In genomic region chr12:23315186-23315585, GRCm38 (mm10) we compare ENCODE assay signal across 7 mouse cellular contexts.
DNase-seq lines count a peak whose midpoint lies in the region; ATAC-seq and TF ChIP-seq lines count a peak whose summit lies in the region.
"Not testable (repeated sequence)": the region's sequence is repeated elsewhere in the genome, so short reads cannot be mapped to it uniquely, and the experiment has no call there.

No protein-coding gene starts in this region.

- H3K27ac ChIP-seq in forebrain, embryonic 10.5 days; heart, embryonic 13.5 days (replicated peaks); hindbrain, postnatal 0 days; limb, embryonic 13.5 days; neural tube, embryonic 15.5 days (replicated peaks): not testable (repeated sequence)

- peak overlapping the region; percentile 51 for H3K4me3 ChIP-seq in forebrain, embryonic 10.5 days
- H3K4me3 ChIP-seq in heart, embryonic 13.5 days: peak overlapping the region; percentile 50
- H3K4me3 ChIP-seq in hindbrain, postnatal 0 days (ENCODE audit: low read length): peak overlapping the region; percentile 14; the same call in 1 of the 2 replicates
- peak overlapping the region; percentile 47 for H3K4me3 ChIP-seq in limb, embryonic 13.5 days
- peak overlapping the region; percentile 38 for H3K4me3 ChIP-seq in neural tube, embryonic 15.5 days (replicated peaks)

- 2% methylated on average over 23 of the region's 38 CpGs for WGBS in forebrain, embryonic 10.5 days
- WGBS in heart, embryonic 13.5 days: 0% methylated on average over 27 of the region's 38 CpGs
- 3% methylated on average over 21 of the region's 38 CpGs for WGBS in hindbrain, postnatal 0 days
- under 1% methylated on average over 27 of the region's 38 CpGs for WGBS in limb, embryonic 13.5 days
- WGBS in neural tube, embryonic 15.5 days: 1% methylated on average over 24 of the region's 38 CpGs

- not testable (repeated sequence) for H3K9ac ChIP-seq in heart, embryonic 13.5 days; hindbrain, postnatal 0 days (replicated peaks; ENCODE audit: low read length); limb, embryonic 13.5 days; neural tube, embryonic 15.5 days (replicated peaks)

- peak; percentile 26 for DNase-seq in adrenal gland, postnatal 10 days
- DNase-seq in forebrain, embryonic 10.5 days (ENCODE audit: extremely low spot score, low spot score): peak; percentile 32
- peak; percentile 1 for DNase-seq in hindbrain, postnatal 0 days (ENCODE audit: low spot score)
- peak; percentile 1 for DNase-seq in lung, postnatal 10 days

- TF ChIP-seq CTCF in hindbrain, postnatal 0 days (IDR thresholded peaks at IDR 0.05; ENCODE audit: low read depth): not testable (repeated sequence)

- not testable (repeated sequence) for H3K27me3 ChIP-seq in forebrain, embryonic 10.5 days (ENCODE audit: poor library complexity, severe bottlenecking); heart, embryonic 13.5 days (replicated peaks); hindbrain, postnatal 0 days (ENCODE audit: insufficient read depth, low read length); limb, embryonic 13.5 days; neural tube, embryonic 15.5 days (replicated peaks)

- not testable (repeated sequence) for ATAC-seq in heart, embryonic 13.5 days (ENCODE audit: extremely low read depth, insufficient number of reproducible peaks, low FRiP score, low TSS enrichment)
- ATAC-seq in hindbrain, postnatal 0 days: peak; percentile 66
- ATAC-seq in limb, embryonic 13.5 days (ENCODE audit: low FRiP score, low read depth): peak; percentile 75; the same call in 1 of the 2 replicates
- peak; percentile 87 for ATAC-seq in neural tube, embryonic 15.5 days (ENCODE audit: low FRiP score)

- not testable (repeated sequence) for H3K4me1 ChIP-seq in forebrain, embryonic 10.5 days; heart, embryonic 13.5 days; hindbrain, postnatal 0 days (ENCODE audit: insufficient read depth, low read length); limb, embryonic 13.5 days; neural tube, embryonic 15.5 days

- peak overlapping the region; percentile 58 for H3K4me2 ChIP-seq in heart, embryonic 13.5 days
- peak overlapping the region; percentile 18; the same call in 1 of the 2 replicates for H3K4me2 ChIP-seq in hindbrain, postnatal 0 days (ENCODE audit: low read depth, low read length)
- H3K4me2 ChIP-seq in limb, embryonic 13.5 days (replicated peaks): peak overlapping the region; percentile 57
- H3K4me2 ChIP-seq in neural tube, embryonic 15.5 days: peak overlapping the region; percentile 46

- not testable (repeated sequence) for H3K9me3 ChIP-seq in forebrain, embryonic 10.5 days; heart, embryonic 13.5 days; hindbrain, postnatal 0 days (ENCODE audit: low read length); limb, embryonic 13.5 days; neural tube, embryonic 15.5 days (replicated peaks)

- H3K36me3 ChIP-seq in forebrain, embryonic 10.5 days (replicated peaks); heart, embryonic 13.5 days; hindbrain, postnatal 0 days (ENCODE audit: insufficient read depth, low read length); limb, embryonic 13.5 days; neural tube, embryonic 15.5 days: not testable (repeated sequence)
